Mouse (Mus musculus) kidney, postnatal 0 days (tissue): ENCODE measurements around the gene Ppie. TPM values are rescaled to one million over a fixed set of nuclear protein-coding genes. Genes with fewer than 3 reads are reported as not detected.
A peak's percentile ranks its signal among the peaks of the same experiment; 100 is the strongest.
"Not testable (repeated sequence)": the region's sequence is repeated elsewhere in the genome, so short reads cannot be mapped to it uniquely, and the experiment has no call there.

Experiments
- ATAC-seq: fragments of 200-750 bp; cut with Nextera tagmentation; replicated peaks from 2 replicates; pipeline ENCODE4 v1.8.0; 2017; ENCODE audit warnings: low read depth, moderate number of reproducible peaks, moderate TSS enrichment, moderate library complexity; ENCODE audit not compliant: low FRiP score
- DNase-seq: peaks from one replicate; pipeline ENCODE4 v3.0.0-alpha.2; 2016; ENCODE audit warnings: low spot score
- H3K27ac ChIP-seq: fragments of 300-500 bp; sonication (generic); 2 replicates; pipeline ENCODE4 v1.5.1; 2014; ENCODE audit warnings: mild to moderate bottlenecking
- H3K27me3 ChIP-seq: fragments of 300-500 bp; sonication (generic); 2 replicates; pipeline ENCODE4 v1.6.1; 2014; ENCODE audit warnings: low read length, mixed read lengths; ENCODE audit not compliant: insufficient read depth
- H3K36me3 ChIP-seq: fragments of 300-500 bp; sonication (generic); 2 replicates; pipeline ENCODE4 v1.6.1; 2014; ENCODE audit warnings: low read length, mixed read lengths; ENCODE audit not compliant: insufficient read depth
- H3K4me1 ChIP-seq: fragments of 300-500 bp; sonication (generic); replicated peaks from 2 replicates; pipeline ENCODE4 v1.6.1; 2014; ENCODE audit warnings: antibody characterized with exemption, low read length, mixed read lengths; ENCODE audit not compliant: insufficient read depth
- H3K4me2 ChIP-seq: fragments of 300-500 bp; sonication (generic); 2 replicates; pipeline ENCODE4 v1.6.1; 2014; ENCODE audit warnings: mild to moderate bottlenecking, low read length, moderate library complexity, mixed read lengths
- H3K4me3 ChIP-seq: fragments of 300-500 bp; sonication (generic); replicated peaks from 2 replicates; pipeline ENCODE4 v1.5.1; 2014; ENCODE audit warnings: low read depth, low read length
- H3K9ac ChIP-seq: fragments of 300-500 bp; sonication (generic); 2 replicates; pipeline ENCODE4 v1.6.1; 2014; ENCODE audit warnings: low read depth, low read length
- H3K9me3 ChIP-seq: fragments of 300-500 bp; sonication (generic); replicated peaks from 2 replicates; pipeline ENCODE4 v1.6.1; 2016; ENCODE audit warnings: low read length, inconsistent platforms, mixed read lengths
- CTCF ChIP-seq: IDR thresholded peaks from 2 replicates; pipeline ENCODE4 v1.5.1; 2016; ENCODE audit warnings: antibody characterized with exemption, low read depth, mild to moderate bottlenecking, moderate library complexity
- WGBS: fragments of 180-500 bp; shearing (Covaris S2); extraction: QIAGEN DNeasy Blood & Tissue Kit; methylation state at CpG from one replicate; pipeline ENCODE4 v1.1.7; 2014; 5-methylcytosine and 5-hydroxymethylcytosine counted together
- polyA plus RNA-seq: library from polyadenylated mRNA; unstranded; fragments of >200 nt; fragmentation: Nextera tagmentation; extraction: Ambion mirVana; gene quantifications from 2 replicates; pipeline ENCODE4 v1.2.1, GENCODE M21; 2015

Ppie gene
- polyA plus RNA-seq, 1 experiment from 2014 or later, result 76.9 TPM

GRCm38 (mm10) chr4:123116011-123116410, 23.7 kb downstream of the Ppie start, which contains the start of gene Oxct2b:
Gene Oxct2b (plus strand): TSS chr4:123116266.
- TF ChIP-seq CTCF, result no peak
- DNase-seq (peak; percentile 20), ATAC-seq (peak; percentile 25)
- Histone ChIP-seq H3K36me3 (no peaks in the 10 kb centered on the region), H3K9me3 (no peaks in the 10 kb centered on the region), H3K4me1 (no peaks in the 10 kb centered on the region), H3K27me3 (no peaks in the 10 kb centered on the region), H3K9ac (no peak within 1 kb of the TSS), H3K4me2 (peak within 1 kb of the TSS; percentile 55), H3K27ac (no peak within 1 kb of the TSS), H3K4me3 (peak within 1 kb of the TSS; percentile 22)
- 7% methylated on average over 22 of the region's 22 CpGs for WGBS

DNA sequence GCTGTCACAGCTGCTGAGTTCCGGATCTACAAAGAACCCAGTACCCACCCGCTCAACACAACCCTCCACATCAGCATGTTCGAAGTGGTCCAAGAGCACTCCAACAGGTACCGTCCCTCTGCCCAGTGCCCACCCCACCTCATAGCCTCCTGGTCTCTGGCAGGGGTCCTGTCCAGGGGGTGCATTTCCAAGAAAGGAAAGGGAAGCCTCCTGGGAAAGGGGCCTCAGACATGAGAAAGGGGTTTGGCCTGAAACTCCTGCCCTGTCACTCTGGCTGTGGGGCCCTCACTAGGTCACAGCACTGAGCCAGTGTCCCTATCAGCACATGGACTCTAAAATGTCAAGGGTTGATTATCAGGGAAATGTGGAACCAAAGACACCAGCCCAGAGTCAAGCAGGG, 25.1 kb downstream of the Ppie start:
- not testable (repeated sequence) for H3K4me1 ChIP-seq, H3K27me3 ChIP-seq, H3K27ac ChIP-seq, H3K36me3 ChIP-seq, ATAC-seq, H3K9ac ChIP-seq, H3K4me2 ChIP-seq, H3K9me3 ChIP-seq, H3K4me3 ChIP-seq, DNase-seq
- 93% methylated on average over 4 of the region's 4 CpGs for WGBS

DNA sequence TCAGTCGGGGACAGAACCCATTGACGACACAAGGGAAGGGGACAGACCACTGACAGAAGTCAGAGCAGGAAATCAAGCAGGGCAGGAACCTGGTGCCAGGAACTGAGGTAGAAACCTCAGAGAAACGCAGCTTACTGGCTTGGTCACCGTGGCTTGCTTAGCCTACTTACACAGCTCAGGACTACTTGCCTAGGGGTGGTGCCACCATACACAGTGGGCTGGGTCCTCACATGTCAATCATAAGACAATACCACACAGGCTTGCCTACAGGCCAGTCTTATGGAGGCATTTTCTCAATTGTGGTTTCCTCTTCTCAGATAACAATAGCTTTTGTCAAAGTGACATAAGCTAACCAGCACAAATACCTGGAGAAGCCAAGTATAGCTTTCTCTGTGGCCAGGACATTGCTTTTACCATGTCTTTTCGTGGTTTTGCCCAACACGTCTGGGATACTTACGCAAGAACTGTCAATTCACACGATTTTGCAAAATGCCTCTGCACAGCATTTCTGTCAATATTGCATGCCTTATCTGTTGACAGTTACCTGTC, 27.5 kb downstream of the Ppie start:
- H3K4me1 ChIP-seq, result no peaks in the 10 kb centered on the region
- DNase-seq (no peak), ATAC-seq (no peak)
- H3K27ac ChIP-seq, result no peak overlapping the region
- H3K9me3 ChIP-seq, result no peaks in the 10 kb centered on the region
- WGBS, result 74% methylated on average over 8 of the region's 8 CpGs
- no peak overlapping the region for H3K4me3 ChIP-seq
- H3K36me3 ChIP-seq, result no peaks in the 10 kb centered on the region
- H3K27me3 ChIP-seq, result no peaks in the 10 kb centered on the region
- no peak for TF ChIP-seq CTCF
- no peak overlapping the region for H3K9ac ChIP-seq
- H3K4me2 ChIP-seq, result no peak overlapping the region

DNA sequence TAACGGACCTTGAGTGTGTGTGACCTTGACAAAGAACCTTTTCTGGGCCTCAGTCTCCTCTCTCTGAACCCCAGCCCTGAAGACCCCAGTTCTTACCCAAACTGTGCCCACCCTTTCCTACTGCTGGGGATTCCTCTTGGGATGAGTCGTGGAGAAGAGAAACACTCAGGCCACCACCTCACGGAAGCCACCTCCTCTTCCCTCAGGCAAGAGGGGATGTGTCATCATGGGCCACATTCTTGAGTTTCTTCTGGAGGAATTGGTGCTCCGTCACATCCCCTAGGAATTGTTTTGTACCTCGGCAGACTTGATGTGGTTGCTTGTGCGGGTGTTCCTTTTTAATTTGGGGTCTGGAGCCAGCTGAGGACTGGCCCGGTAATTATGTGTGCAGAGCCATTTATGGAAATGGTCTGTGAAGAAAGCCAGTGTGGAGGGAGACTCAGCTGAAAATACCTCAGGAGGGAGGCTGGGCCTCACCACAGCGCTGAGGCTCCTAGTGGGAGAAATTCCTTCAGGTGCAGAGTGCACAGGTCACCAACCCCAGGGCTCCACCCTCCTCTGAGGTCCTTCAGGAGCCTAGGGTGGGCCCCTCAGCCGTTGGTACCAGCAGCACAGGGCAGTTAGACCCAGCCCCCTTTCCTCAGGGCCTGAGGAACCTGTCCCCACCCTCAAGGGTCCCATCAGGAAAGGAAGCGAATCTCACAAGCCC, 28.3 kb downstream of the Ppie start:
- not testable (repeated sequence) for H3K36me3 ChIP-seq, H3K9ac ChIP-seq, H3K4me2 ChIP-seq, H3K4me1 ChIP-seq, H3K9me3 ChIP-seq, H3K4me3 ChIP-seq, DNase-seq, H3K27me3 ChIP-seq, H3K27ac ChIP-seq, ATAC-seq
- WGBS, result 71% methylated on average over 10 of the region's 10 CpGs

- 83% methylated on average over 4 of the region's 4 CpGs for WGBS
- TF ChIP-seq CTCF, result no peak
- Histone ChIP-seq H3K9ac (no peak overlapping the region), H3K4me2 (no peak overlapping the region), H3K4me1 (no peaks in the 10 kb centered on the region), H3K36me3 (no peaks in the 10 kb centered on the region), H3K27ac (no peak overlapping the region), H3K4me3 (no peak overlapping the region), H3K27me3 (peaks cover 6% of the 10 kb centered on the region), H3K9me3 (no peaks in the 10 kb centered on the region)
- ATAC-seq, result no peak
- no peak for DNase-seq
Observed at GRCm38 (mm10) chr4:123110751-123111150, 29.0 kb downstream of the Ppie start.

DNA sequence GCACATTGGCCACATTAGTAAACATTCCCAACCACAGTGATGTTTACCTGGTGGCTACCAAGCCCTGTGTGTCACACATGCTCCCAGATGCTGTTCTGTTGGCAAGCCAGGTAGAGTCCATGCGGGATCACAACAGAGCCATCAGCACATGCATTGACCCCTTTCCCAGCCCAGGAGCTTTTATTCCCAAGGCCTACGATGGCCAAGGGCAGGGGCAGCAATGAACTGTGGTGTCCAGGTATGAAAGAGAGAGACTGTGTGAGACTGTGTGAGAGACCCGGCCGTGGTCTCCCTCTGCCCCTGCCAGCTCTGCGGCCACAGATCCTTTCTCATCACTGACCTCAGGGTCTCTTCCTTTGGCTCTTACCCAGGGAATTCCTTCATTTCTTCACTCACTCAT, 31.7 kb downstream of the Ppie start:
- WGBS, result 92% methylated on average over 5 of the region's 5 CpGs

More for the DNA sequence above, 31.7 kb downstream of the Ppie start:
- Histone ChIP-seq H3K27ac (no peak overlapping the region), H3K36me3 (no peaks in the 10 kb centered on the region), H3K4me2 (no peak overlapping the region), H3K9ac (no peak overlapping the region), H3K9me3 (no peaks in the 10 kb centered on the region), H3K4me1 (no peaks in the 10 kb centered on the region), H3K4me3 (no peak overlapping the region), H3K27me3 (peaks cover 21% of the 10 kb centered on the region)
- ATAC-seq (no peak), DNase-seq (no peak)
- TF ChIP-seq CTCF, result no peak
